Mouse (Mus musculus) left cerebral cortex, postnatal 25 days (tissue): ENCODE results near the gene Crybg1. TPM values are rescaled to one million over a fixed set of nuclear protein-coding genes. Genes with fewer than 3 reads are reported as not detected.

Source experiments
- DNase-seq, 2 experiments: peaks; one replicate each; pipeline ENCODE4 v3.0.0; 2022; ENCODE audit warnings: low spot score in 2 of 2, mixed read lengths in 1 of 2
- intact Hi-C: fragments of 180-260 bp; cut with DNase I; formaldehyde crosslinking; loops from one replicate; pipeline ENCODE4 v1.15.1; 2025
- total RNA-seq, 2 experiments: library from RNA; stranded (reverse); gene quantifications; 2 replicates each; pipeline ENCODE4 v1.2.3; 2021

Crybg1 gene
- total RNA-seq, 2 experiments from 2014 or later: 0.48 to 0.50 TPM

GRCm38 (mm10) chr10:44015631-44016030 is 133.0 kb downstream of the Crybg1 start:
- DNase-seq: no peak
- intact Hi-C loops: no loop called here

GRCm38 (mm10) chr10:44013885-44014284 is 134.8 kb downstream of the Crybg1 start:
- no peak for DNase-seq
- intact Hi-C loops: no loop called here

- intact Hi-C loops: no loop called here
- no peak for DNase-seq
Measured at GRCm38 (mm10) chr10:44011408-44011807, 137.2 kb downstream of the Crybg1 start.

DNA sequence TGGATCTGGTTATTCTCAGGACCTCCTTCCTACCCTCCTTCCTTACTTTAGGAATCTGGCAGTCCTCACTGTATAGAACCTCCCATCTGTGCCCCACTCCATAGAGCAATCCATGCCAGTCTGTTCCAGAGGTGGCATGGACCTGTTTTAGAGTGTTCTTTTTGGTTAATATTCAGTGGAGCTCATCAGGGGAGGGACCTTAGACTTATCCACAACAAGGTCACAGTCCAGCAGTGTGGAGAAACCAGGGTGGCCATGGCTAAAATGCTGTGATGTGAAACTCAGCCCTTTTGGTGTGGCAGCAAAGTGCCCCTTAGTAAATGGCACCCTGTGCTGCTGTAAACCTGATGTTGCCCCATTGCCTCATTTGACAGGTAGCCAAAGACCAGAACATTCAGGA is 139.8 kb downstream of the Crybg1 start:
- no peak for DNase-seq
- intact Hi-C loops: loop anchor here (10.0 kb wide), 1 partner anchor 446 kb away; no protein-coding TSS in a partner anchor

GRCm38 (mm10) chr10:44006815-44007214 is 141.8 kb downstream of the Crybg1 start:
- DNase-seq: no peak
- intact Hi-C loops: loop anchor here (10.0 kb wide), 1 partner anchor 448 kb away; no protein-coding TSS in a partner anchor

DNA sequence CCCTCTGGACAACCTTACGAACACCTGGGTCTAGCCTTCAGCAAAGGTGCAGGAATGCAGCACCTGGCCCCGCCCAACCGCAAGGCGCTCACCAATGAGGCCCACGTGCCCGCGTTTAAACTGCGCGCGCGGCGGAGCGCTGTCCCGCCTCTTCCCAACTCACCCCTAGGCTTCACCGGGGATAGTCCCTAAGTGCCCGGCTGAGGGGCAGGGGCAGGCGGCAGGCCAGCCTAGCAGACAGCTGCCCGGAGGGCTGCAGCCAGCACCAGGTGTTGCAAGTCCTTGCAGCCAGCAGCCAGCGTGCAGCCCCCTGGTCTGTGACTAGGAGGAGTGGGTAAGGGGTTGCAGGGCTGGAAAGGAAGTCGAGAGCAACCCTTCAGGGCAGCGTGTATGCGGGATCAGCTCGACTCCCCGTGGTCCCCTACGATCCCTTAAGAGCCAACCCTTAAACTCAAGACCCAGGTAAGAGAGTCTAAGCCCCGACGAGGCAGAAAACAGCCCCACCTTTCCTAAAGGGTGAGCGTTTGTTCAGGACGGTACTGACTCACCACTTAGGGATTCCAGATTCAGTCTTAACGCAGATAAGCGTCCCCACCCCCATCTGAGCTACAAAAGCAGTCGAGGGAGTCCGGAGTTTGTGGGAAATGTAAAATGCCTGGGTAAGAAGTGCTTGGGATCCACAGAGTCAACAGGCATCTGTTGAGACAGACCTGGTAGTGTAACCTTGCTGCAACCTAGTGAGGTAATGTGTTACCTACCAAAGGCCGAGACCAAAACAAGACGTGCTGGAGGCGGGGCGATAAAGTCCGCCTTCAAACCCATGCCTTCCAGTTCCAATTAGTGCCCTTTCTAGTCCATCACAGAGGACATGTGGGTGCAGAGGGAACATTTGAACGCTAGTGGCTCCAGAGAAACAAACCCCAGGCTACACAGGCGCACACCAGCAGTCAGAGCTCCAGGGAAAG is 142.7 kb downstream of the Crybg1 start:
- intact Hi-C loops: loop anchor here (10.0 kb wide), 1 partner anchor 449 kb away; no protein-coding TSS in a partner anchor
- no peak for DNase-seq

GRCm38 (mm10) chr10:44004221-44004751 is 144.4 kb downstream of the Crybg1 start:
- peak in 1 of 2 experiments; percentile 15 for DNase-seq
- intact Hi-C loops: loop anchor here (5.0 to 10.0 kb wide), 2 partner anchors 47 to 451 kb away; no protein-coding TSS in a partner anchor

DNA sequence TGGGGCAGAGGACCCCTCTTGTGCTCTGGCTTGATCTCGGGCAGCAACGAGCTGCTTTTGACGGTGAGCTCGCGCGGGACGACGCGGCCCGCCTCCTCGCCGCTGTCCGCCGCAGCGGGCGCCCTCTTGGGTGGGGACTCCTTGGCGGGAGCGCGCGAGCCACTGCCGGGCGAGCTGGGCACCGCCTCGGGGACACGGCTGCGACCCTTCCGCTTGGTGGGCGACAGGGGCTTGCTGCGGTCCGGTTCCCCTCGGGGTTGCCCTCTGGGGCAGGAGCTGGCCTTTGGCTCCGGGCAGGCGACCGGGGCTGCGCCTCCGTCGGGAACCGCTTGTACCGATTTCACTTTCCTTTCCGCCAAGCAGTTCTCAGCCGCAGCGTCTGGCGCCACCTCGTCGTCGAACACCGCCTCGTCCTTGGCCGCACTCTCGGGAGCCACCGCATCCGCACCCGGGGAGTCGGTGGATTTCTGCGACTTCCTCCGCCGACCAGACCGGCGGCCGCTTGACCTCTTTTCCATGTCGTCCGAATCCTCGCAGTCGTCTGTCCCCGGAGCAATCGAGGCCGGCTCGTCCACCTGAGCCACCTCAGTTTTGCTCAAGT is 145.0 kb downstream of the Crybg1 start:
- intact Hi-C loops: loop anchor here (5.0 to 10.0 kb wide), 2 partner anchors 46 to 451 kb away; no protein-coding TSS in a partner anchor
- no peak for DNase-seq

DNA sequence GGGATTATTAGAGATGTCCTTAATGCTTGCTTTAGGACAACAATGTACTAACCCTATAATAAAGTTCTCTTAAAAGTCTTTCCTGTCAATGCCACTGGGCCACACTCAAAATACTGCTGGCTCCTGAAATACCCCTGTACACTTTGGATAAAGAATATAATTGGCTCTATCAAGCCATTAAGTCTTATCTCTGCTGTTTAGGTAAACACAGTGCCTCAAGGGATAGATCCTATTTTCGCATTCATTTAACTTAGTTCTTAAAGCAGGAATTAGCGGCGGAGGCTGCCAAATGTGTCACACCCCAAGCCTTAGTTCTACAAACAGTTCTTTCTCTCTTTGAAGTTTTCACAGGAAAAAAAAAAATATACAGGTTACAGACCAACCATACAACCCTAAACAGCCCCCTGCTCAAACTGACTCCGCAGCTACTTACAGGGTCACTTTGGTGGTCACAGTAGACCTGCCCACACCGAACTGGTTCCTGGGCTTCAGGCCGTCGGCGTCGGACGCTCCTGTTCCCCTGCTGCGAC is 145.6 kb downstream of the Crybg1 start:
- intact Hi-C loops: loop anchor here (5.0 to 10.0 kb wide), 2 partner anchors 46 to 452 kb away; no protein-coding TSS in a partner anchor
- no peak for DNase-seq

DNA sequence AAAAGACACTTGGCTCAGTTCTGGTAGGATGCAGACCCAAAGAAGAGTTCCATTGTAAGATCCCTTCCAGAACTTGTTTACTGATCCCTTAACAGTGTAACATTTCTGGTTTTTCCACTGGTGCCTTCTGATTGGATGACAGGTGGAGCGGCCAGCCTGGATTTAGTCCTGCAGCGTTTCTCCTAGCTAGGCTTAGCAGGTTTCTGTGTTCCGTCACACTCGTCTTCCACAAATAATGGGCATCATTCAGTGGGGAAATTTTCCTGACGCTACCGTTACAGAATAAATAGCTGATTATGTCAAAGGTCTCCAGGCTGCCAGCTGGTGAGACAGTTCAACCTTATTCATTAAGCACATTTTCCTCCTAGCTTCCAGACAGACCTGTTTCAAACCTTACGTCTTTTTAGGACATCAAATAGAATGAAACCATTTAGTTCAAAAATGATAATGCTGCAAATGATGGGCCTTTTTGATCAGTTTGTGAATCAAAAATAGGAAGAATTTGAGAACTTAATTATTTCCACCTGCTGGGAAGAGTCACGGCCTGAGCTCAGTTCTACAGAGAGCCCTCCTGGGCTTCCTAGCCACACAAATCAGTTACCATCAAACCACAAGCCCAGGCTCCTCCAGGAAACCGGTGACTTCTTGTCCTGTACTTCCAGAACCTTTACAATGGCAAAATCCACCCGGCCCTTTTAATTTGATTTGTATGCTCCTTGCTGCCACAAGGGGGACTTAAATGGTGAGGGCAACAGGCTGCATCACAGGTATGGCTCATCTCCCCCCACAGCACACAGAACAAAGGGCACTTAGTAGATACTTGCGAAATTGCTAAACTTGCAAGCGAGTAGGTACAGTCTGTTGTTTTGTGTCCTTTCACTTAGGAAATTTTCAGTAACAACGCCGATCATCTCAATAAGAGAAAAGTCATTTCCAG is 146.4 kb downstream of the Crybg1 start:
- DNase-seq: no peak
- intact Hi-C loops: loop anchor here (5.0 to 10.0 kb wide), 2 partner anchors 45 to 453 kb away; no protein-coding TSS in a partner anchor

DNA sequence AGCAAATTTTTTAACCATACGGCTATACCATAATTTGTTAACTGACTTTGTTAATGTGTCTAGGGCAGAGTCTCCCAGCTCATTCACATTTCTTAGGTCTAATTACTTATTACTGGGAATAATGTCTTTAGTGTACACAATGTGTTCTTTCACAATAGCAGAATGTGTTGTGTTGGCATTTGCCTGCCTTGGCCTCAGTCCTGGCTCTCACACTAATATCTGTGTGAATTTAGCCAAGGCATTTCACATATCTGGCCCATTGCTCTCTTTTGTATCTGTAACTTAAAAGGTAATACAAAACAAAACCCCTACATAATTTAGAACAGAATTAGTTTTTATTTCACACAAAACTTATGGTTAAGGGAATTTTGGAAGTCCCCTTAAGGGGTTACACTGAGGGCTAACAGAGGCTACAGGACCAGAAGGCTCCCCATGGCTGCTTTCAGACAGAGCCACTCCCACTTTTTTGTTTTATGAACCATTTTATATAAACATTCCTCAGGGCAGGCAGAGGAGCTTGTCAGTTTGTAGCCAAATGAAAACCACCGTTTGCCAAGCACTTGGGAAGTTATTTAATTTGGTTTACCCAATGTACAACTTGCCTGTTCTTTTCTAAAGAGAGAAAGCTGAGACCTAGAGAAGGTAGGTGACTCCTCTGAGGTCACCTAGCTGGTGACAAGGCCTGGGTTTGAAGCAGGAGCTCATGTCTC is 148.3 kb downstream of the Crybg1 start:
- intact Hi-C loops: loop anchor here (5.0 to 10.0 kb wide), 2 partner anchors 43 to 454 kb away; no protein-coding TSS in a partner anchor
- no peak for DNase-seq

DNA sequence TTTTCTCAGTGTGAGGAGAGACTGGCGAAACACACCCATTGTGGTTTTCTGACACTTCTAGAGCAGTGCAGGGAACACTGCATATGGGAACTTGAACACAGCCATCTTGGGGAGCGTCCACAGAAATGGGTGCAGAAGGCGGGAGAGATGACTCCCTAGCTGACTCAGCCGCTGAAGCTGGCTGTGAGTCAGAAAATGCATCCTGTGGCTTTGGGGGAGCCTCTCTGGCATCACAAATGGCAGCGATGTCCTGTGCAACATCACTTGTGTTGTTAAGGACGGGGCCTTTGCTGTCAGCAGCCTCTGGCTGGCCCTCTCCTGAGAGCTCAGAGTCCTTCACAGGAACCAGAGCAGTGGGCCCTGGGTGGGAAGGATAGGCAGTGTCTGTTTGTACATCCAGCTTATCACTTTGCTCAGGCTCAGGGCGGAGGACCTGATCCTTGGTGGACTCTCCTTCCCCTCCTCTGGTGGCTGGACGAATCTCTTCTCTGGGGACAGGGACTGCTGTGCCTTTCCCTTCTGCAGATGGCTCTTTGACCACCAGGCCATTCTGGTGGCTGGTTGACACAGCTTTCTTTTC is 150.1 kb downstream of the Crybg1 start:
- intact Hi-C loops: no loop called here
- peak in 1 of 2 experiments; percentile 38 for DNase-seq

DNA sequence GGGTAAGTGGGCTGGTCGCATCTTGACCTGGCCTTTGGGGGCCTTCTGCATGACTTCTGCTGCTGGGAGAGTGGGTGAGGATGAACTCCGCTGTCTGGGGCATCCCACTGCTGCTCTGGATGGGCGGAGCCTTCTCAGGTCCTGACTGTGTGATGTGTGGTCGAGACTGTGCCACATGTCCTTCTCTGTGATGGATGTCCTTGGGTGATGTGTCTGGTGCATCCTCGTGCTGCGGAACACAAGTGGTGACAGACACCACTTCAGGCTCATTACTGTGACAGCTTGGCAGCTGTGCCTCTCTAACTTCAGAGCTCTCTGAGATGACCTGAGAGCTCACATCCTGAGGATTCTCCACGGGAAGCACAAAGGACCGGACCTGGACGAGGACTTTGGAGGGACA is 150.6 kb downstream of the Crybg1 start:
- DNase-seq: no peak
- intact Hi-C loops: no loop called here

- intact Hi-C loops: no loop called here
- DNase-seq: no peak
Measured at GRCm38 (mm10) chr10:43997276-43997675, 151.4 kb downstream of the Crybg1 start.

DNA sequence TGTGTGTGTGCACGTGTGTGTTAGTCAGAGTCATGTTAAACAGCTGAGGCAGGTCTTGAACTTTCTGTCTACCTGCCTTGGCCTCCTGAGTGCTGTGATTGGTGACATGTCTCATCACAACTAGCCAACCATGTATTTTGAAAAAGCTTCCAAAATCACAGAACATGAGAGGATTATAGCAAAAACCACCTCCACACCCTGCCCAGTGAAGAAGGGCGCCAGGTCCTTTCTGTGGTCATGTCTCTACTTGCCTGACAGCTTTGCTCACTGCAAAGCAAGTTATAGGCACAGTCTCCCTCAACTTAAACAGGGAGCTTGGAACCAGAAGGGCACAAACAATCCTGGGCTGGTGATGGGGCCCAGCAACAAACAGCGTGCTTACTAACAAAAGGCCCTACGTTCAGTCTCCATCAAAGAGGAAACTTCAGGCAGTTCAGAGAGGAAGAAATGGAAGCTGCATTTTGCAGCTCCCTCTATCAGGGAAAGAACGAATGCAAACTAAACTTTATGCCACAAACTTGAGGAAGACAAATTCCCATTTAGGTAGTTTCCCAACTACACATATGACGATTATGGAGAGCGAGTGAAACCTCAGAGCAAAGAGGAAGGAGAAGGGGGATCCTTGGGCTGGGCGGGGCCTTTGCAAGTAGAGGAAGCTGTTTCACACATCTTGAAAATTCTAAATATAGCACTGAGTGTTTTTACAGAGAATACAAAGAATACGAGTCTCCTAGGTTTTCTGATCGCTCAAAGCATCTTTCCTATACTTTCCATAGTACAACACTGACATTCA is 152.6 kb downstream of the Crybg1 start:
- intact Hi-C loops: no loop called here
- no peak for DNase-seq

GRCm38 (mm10) chr10:43993198-43993597 is 155.5 kb downstream of the Crybg1 start:
- DNase-seq: no peak
- intact Hi-C loops: no loop called here

DNA sequence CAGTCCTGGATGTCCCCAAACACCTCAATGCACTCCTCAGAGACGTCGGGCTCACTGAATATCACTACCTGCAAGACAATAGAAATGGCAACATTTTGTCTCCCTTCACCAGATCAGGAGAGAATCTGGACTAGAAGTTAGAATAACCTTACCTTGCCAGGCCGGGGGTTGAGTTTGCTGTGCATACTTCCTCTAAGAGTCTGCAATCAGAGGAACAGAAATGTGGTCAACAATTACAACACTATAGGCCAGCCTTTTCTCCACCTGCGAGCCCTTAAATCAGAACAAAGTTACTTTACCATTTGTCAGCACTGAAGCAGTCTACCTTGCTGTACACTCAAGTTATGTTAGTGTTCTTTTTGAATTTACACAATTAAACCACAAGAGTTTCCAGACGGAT is 156.1 kb downstream of the Crybg1 start:
- intact Hi-C loops: no loop called here
- no peak for DNase-seq
